Mouse (Mus musculus): ENCODE measurements at regions not wholly inside any gene's neighbourhood (a gene's known extent, or its start where the extent isn't known, plus 50 kb on each side); places are given as distances from the start of the nearest gene placed in this dataset.

GRCm38 (mm10) chr4:127647189-127647588, 289.2 kb upstream of the Gjb5 start:
- Histone ChIP-seq H3K27ac (ENCODE audit: control insufficient read depth, insufficient read depth, low read depth, low read length, poor library complexity) (no peak overlapping the region), H3K4me1 (ENCODE audit: control insufficient read depth, insufficient read depth, low read length) (no peaks in the 10 kb centered on the region), H3K4me3 (replicated peaks; ENCODE audit: control insufficient read depth, low read depth, low read length) (no peak overlapping the region)
- TF ChIP-seq POLR2A (IDR thresholded peaks at IDR 0.05; ENCODE audit: borderline replicate concordance, control insufficient read depth, low read depth, low read length) = no peak
- no peak for TF ChIP-seq CTCF (IDR thresholded peaks at IDR 0.05; ENCODE audit: control insufficient read depth, insufficient read depth, low read length)
- WGBS = 49% methylated on average over 8 of the region's 8 CpGs

- TF ChIP-seq CTCF (IDR thresholded peaks at IDR 0.05; ENCODE audit: control insufficient read depth, insufficient read depth, low read length) (no peak), POLR2A (IDR thresholded peaks at IDR 0.05; ENCODE audit: borderline replicate concordance, control insufficient read depth, low read depth, low read length) (no peak)
- H3K4me3 ChIP-seq (replicated peaks; ENCODE audit: control insufficient read depth, low read depth, low read length) = no peak overlapping the region
- no peak overlapping the region for H3K27ac ChIP-seq (ENCODE audit: control insufficient read depth, insufficient read depth, low read depth, low read length, poor library complexity)
- 53% methylated on average over 14 of the region's 14 CpGs for WGBS
- no peaks in the 10 kb centered on the region; the same call in 1 of the 2 replicates for H3K4me1 ChIP-seq (ENCODE audit: control insufficient read depth, insufficient read depth, low read length)
These were observed 282.5 kb upstream of the Gjb5 start for GRCm38 (mm10) chr4:127640251-127641085.

- Histone ChIP-seq H3K4me3 (replicated peaks; ENCODE audit: control insufficient read depth, low read depth, low read length) (no peak overlapping the region), H3K4me1 (ENCODE audit: control insufficient read depth, insufficient read depth, low read length) (no peaks in the 10 kb centered on the region; the same call in 1 of the 2 replicates), H3K27ac (ENCODE audit: control insufficient read depth, insufficient read depth, low read depth, low read length, poor library complexity) (no peak overlapping the region)
- TF ChIP-seq CTCF (IDR thresholded peaks at IDR 0.05; ENCODE audit: control insufficient read depth, insufficient read depth, low read length) = no peak
- TF ChIP-seq POLR2A (IDR thresholded peaks at IDR 0.05; ENCODE audit: borderline replicate concordance, control insufficient read depth, low read depth, low read length) = no peak
- whole genome bisulfite sequencing = 68% methylated on average over 3 of the region's 3 CpGs
These were observed 281.8 kb upstream of the Gjb5 start for GRCm38 (mm10) chr4:127639765-127640164.

GRCm38 (mm10) chr4:127636934-127637333, 279.0 kb upstream of the Gjb5 start:
- 50% methylated on average over 11 of the region's 11 CpGs for WGBS
- no peaks in the 10 kb centered on the region; the same call in 1 of the 2 replicates for H3K4me1 ChIP-seq (ENCODE audit: control insufficient read depth, insufficient read depth, low read length)
- no peak overlapping the region for H3K27ac ChIP-seq (ENCODE audit: control insufficient read depth, insufficient read depth, low read depth, low read length, poor library complexity)
- TF ChIP-seq CTCF (IDR thresholded peaks at IDR 0.05; ENCODE audit: control insufficient read depth, insufficient read depth, low read length) (no peak), POLR2A (IDR thresholded peaks at IDR 0.05; ENCODE audit: borderline replicate concordance, control insufficient read depth, low read depth, low read length) (no peak)
- no peak overlapping the region for H3K4me3 ChIP-seq (replicated peaks; ENCODE audit: control insufficient read depth, low read depth, low read length)

- no peak for TF ChIP-seq CTCF (IDR thresholded peaks at IDR 0.05; ENCODE audit: control insufficient read depth, insufficient read depth, low read length)
- no peak for TF ChIP-seq POLR2A (IDR thresholded peaks at IDR 0.05; ENCODE audit: borderline replicate concordance, control insufficient read depth, low read depth, low read length)
- H3K4me1 ChIP-seq (ENCODE audit: control insufficient read depth, insufficient read depth, low read length) = no peaks in the 10 kb centered on the region; the same call in 1 of the 2 replicates
- H3K4me3 ChIP-seq (replicated peaks; ENCODE audit: control insufficient read depth, low read depth, low read length) = no peak overlapping the region
- 74% methylated on average over 8 of the region's 8 CpGs for WGBS
- H3K27ac ChIP-seq (ENCODE audit: control insufficient read depth, insufficient read depth, low read depth, low read length, poor library complexity) = no peak overlapping the region
These were observed 277.3 kb upstream of the Gjb5 start for GRCm38 (mm10) chr4:127635262-127635661.

- Histone ChIP-seq H3K4me3 (replicated peaks; ENCODE audit: control insufficient read depth, low read depth, low read length) (no peak overlapping the region), H3K27ac (ENCODE audit: control insufficient read depth, insufficient read depth, low read depth, low read length, poor library complexity) (no peak overlapping the region), H3K4me1 (ENCODE audit: control insufficient read depth, insufficient read depth, low read length) (no peaks in the 10 kb centered on the region)
- TF ChIP-seq POLR2A (IDR thresholded peaks at IDR 0.05; ENCODE audit: borderline replicate concordance, control insufficient read depth, low read depth, low read length) = no peak
- TF ChIP-seq CTCF (IDR thresholded peaks at IDR 0.05; ENCODE audit: control insufficient read depth, insufficient read depth, low read length) = no peak
- 10% methylated on average over 14 of the region's 14 CpGs for WGBS
These were observed 261.9 kb upstream of the Gjb5 start for GRCm38 (mm10) chr4:127619870-127620269.

- H3K4me3 ChIP-seq (replicated peaks; ENCODE audit: control insufficient read depth, low read depth, low read length) = no peak overlapping the region
- WGBS = 45% methylated on average over 8 of the region's 8 CpGs
- TF ChIP-seq POLR2A (IDR thresholded peaks at IDR 0.05; ENCODE audit: borderline replicate concordance, control insufficient read depth, low read depth, low read length) (no peak), CTCF (IDR thresholded peaks at IDR 0.05; ENCODE audit: control insufficient read depth, insufficient read depth, low read length) (no peak)
- no peaks in the 10 kb centered on the region for H3K4me1 ChIP-seq (ENCODE audit: control insufficient read depth, insufficient read depth, low read length)
- H3K27ac ChIP-seq (ENCODE audit: control insufficient read depth, insufficient read depth, low read depth, low read length, poor library complexity) = no peak overlapping the region
These were observed 254.8 kb upstream of the Gjb5 start for GRCm38 (mm10) chr4:127612761-127613160.

GRCm38 (mm10) chr4:127600919-127601318, 242.9 kb upstream of the Gjb5 start:
- TF ChIP-seq CTCF (IDR thresholded peaks at IDR 0.05; ENCODE audit: control insufficient read depth, insufficient read depth, low read length) (no peak), POLR2A (IDR thresholded peaks at IDR 0.05; ENCODE audit: borderline replicate concordance, control insufficient read depth, low read depth, low read length) (no peak)
- Histone ChIP-seq H3K4me3 (replicated peaks; ENCODE audit: control insufficient read depth, low read depth, low read length) (no peak overlapping the region), H3K4me1 (ENCODE audit: control insufficient read depth, insufficient read depth, low read length) (no peaks in the 10 kb centered on the region), H3K27ac (ENCODE audit: control insufficient read depth, insufficient read depth, low read depth, low read length, poor library complexity) (no peak overlapping the region)
- WGBS = 85% methylated on average over 8 of the region's 8 CpGs

Data from bone marrow, adult 2 months (tissue).